Mouse (Mus musculus) thymus, adult 2 months (tissue): ENCODE measurements at regions not wholly inside any gene's neighbourhood (a gene's known extent, or its start where the extent isn't known, plus 50 kb on each side); places are given as distances from the start of the nearest gene placed in this dataset.
A peak's percentile ranks its signal among the peaks of the same experiment; 100 is the strongest.
"Not testable (repeated sequence)": the region's sequence is repeated elsewhere in the genome, so short reads cannot be mapped to it uniquely, and the experiment has no call there.

Source experiments
- DNase-seq: peaks from one replicate; pipeline ENCODE4 v3.0.0; 2021
- H3K27ac ChIP-seq: fragments of 200-500 bp; 2 replicates; pipeline ENCODE4 v1.5.1; 2012; ENCODE audit warnings: low read length, control low read depth; ENCODE audit not compliant: control insufficient read depth, insufficient read depth
- H3K27me3 ChIP-seq: fragments of 200-500 bp; 2 replicates; pipeline ENCODE4 v1.6.1; 2012; ENCODE audit warnings: mild to moderate bottlenecking, low read length, moderate library complexity, mixed read lengths; ENCODE audit not compliant: control insufficient read depth, insufficient read depth
- H3K36me3 ChIP-seq: fragments of 200-500 bp; 2 replicates; pipeline ENCODE4 v1.6.1; 2012; ENCODE audit warnings: mild to moderate bottlenecking, low read length, moderate library complexity; ENCODE audit not compliant: control insufficient read depth, insufficient read depth
- H3K4me1 ChIP-seq: fragments of 200-500 bp; replicated peaks from 2 replicates; pipeline ENCODE4 v1.6.1; 2012; ENCODE audit warnings: low read length; ENCODE audit not compliant: control insufficient read depth, insufficient read depth
- H3K4me3 ChIP-seq: fragments of 200-500 bp; 2 replicates; pipeline ENCODE4 v1.5.1; 2012; ENCODE audit warnings: mild to moderate bottlenecking, low read length, control low read depth, moderate library complexity; ENCODE audit not compliant: control insufficient read depth, insufficient read depth
- CTCF ChIP-seq: fragments of 200-500 bp; IDR thresholded peaks from 2 replicates; pipeline ENCODE4 v1.5.1; 2012; ENCODE audit warnings: mild to moderate bottlenecking, control low read depth, low read length, moderate library complexity, borderline replicate concordance; ENCODE audit not compliant: control insufficient read depth, poor library complexity, insufficient read depth; ENCODE audit errors: extremely low read depth
- POLR2A ChIP-seq: fragments of 200-500 bp; IDR thresholded peaks from 2 replicates; pipeline ENCODE4 v1.6.1; 2012; ENCODE audit warnings: mild to moderate bottlenecking, low read length, control low read depth, moderate library complexity; ENCODE audit not compliant: control insufficient read depth, poor library complexity, insufficient read depth; ENCODE audit errors: extremely low read depth
- WGBS: fragments of 180-500 bp; shearing (Covaris S2); methylation state at CpG from one replicate; pipeline ENCODE4 v1.1.7; 2018; 5-methylcytosine and 5-hydroxymethylcytosine counted together

DNA sequence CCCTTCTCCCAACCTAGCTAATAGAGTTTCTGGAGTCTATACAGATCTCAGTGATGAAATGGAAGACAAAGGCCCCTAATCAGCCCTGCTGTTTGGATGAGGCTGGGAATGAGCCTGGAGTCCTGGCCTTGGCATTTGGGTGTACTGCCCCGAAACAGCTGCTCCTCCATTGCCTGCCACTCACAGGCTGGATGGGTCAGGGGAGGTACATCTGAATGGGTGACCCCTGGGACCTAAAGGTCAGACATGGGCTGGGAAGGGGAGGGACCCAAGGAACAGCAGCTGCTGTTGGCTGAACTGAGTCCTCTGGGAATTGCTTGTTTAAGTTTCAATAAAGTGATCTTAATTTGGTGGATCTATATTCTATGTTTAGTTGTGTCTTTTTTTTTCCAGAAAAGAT, 316.9 kb downstream of the Tox3 start:
- Histone ChIP-seq H3K4me3 (no peak overlapping the region), H3K4me1 (no peaks in the 10 kb centered on the region), H3K36me3 (no peaks in the 10 kb centered on the region), H3K27me3 (no peaks in the 10 kb centered on the region), H3K27ac (no peak overlapping the region)
- 83% methylated on average over 1 of the region's 1 CpGs for WGBS
- DNase-seq: no peak
- TF ChIP-seq CTCF (no peak), POLR2A (no peak)

DNA sequence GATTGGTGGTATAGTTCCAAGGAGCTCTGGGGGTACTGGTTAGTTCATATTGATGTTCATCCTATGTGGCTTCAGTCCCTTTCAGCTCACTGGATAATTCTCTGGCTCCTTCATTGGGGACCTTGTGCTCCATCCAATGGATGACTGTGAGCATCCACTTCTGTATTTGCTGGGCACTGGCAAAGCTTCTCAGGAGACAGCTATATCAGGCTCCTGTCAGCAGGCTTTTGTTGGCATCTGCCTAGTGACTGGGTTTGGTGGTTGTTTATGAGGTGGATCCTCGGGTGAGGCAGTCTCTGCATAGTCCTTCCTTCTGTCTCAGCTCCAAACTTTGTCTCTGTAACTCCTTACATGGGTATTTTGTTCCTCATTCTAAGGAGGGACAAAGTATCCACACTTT, 330.2 kb downstream of the Tox3 start:
- not testable (repeated sequence) for DNase-seq, H3K27me3 ChIP-seq, H3K36me3 ChIP-seq, H3K4me1 ChIP-seq, H3K4me3 ChIP-seq, H3K27ac ChIP-seq
- 65% methylated on average over 1 of the region's 1 CpGs for WGBS

DNA sequence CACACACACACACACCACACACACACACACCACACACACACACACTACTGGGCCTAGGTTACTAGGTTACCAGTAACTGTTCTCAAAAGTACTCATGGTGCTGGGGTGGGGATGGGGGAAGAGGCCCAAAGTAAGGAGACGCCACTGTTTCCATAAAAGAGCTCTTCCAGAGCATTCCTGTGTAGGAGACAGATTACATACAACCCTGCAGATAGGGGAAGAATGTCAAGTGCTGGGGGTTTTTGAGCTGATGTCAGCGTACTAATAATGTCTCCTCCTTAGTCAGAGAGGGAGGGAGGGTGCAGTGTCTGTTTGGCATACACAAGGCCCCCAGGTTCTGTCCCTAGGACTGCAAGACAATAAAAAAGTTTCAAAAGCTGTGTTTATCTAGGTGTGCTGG, 334.4 kb downstream of the Tox3 start:
- TF ChIP-seq CTCF (no peak), POLR2A (no peak)
- no peaks in the 10 kb centered on the region for H3K4me1 ChIP-seq
- no peak overlapping the region for H3K4me3 ChIP-seq
- WGBS: 93% methylated on average over 2 of the region's 2 CpGs
- no peaks in the 10 kb centered on the region for H3K36me3 ChIP-seq
- H3K27ac ChIP-seq: no peak overlapping the region
- DNase-seq: no peak
- H3K27me3 ChIP-seq: no peaks in the 10 kb centered on the region

- Histone ChIP-seq H3K27ac (no peak overlapping the region), H3K27me3 (no peaks in the 10 kb centered on the region), H3K4me1 (no peaks in the 10 kb centered on the region), H3K4me3 (no peak overlapping the region), H3K36me3 (no peaks in the 10 kb centered on the region)
- no peak for DNase-seq
- TF ChIP-seq POLR2A (no peak), CTCF (no peak)
- 89% methylated on average over 6 of the region's 6 CpGs for WGBS
These were observed 336.3 kb downstream of the Tox3 start for GRCm38 (mm10) chr8:90011682-90012409.

GRCm38 (mm10) chr8:90009431-90009830, 338.7 kb downstream of the Tox3 start:
- Histone ChIP-seq H3K4me1 (no peaks in the 10 kb centered on the region), H3K27ac (no peak overlapping the region), H3K4me3 (no peak overlapping the region), H3K36me3 (no peaks in the 10 kb centered on the region), H3K27me3 (no peaks in the 10 kb centered on the region)
- TF ChIP-seq CTCF (no peak), POLR2A (no peak)
- DNase-seq: no peak
- 86% methylated on average over 1 of the region's 1 CpGs for WGBS

DNA sequence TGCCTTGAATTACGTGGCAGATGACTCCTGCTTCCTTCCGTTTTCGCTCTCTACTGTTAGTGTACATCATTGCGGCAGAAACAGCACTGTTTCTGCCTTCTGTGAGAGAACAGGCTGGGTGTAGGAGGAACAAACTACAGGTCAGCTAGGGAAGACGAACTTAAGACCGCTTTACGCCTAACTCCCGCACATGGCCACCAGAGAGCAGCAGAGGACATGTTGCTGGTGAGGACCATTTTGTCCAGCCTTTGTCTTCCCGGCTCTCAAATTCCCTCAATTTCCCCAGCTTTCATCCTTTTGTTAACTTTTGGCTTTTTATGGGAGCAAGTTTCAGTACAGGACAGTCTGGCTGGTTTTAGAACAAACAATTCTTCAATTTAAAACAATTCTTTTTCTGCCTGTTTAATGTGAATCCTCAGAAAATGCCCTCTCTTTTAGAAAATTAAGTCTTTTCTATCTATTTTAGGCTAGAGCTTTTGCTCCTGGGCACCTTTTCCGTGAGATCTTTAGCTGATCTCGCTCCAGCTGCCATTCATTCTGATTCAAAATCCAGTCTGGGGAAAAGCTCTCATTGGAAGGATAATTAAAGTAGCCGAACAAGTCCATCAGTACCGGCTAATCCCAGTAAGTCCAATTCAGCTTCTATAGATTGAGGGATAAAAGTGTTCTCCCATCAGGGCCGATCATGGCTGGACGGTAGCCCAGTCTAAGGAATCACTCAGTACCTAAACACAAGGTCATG, 347.1 kb downstream of the Tox3 start:
- H3K27ac ChIP-seq: no peak overlapping the region
- TF ChIP-seq CTCF: no peak
- TF ChIP-seq POLR2A: no peak
- H3K27me3 ChIP-seq: no peaks in the 10 kb centered on the region
- DNase-seq: peak; percentile 49
- no peaks in the 10 kb centered on the region for H3K4me1 ChIP-seq
- no peak overlapping the region for H3K4me3 ChIP-seq
- 40% methylated on average over 15 of the region's 15 CpGs for WGBS
- H3K36me3 ChIP-seq: no peaks in the 10 kb centered on the region
